Mouse (Mus musculus): Measurements from ENCODE around the gene Abhd15. TPM values are rescaled to one million over a fixed set of nuclear protein-coding genes. Genes with fewer than 3 reads are reported as not detected.
A peak's percentile ranks its signal among the peaks of the same experiment; 100 is the strongest.

Gene Abhd15
- polyA plus RNA-seq, 1 experiment from 2014 or later = 1.9 TPM

- Histone ChIP-seq H3K36me3 (no peaks in the 10 kb centered on the region), H3K27me3 (ENCODE audit: insufficient read depth, poor library complexity, severe bottlenecking) (0 out of 2 replicates have a peak, but pooled peaks cover 4% of the 10 kb centered on the region), H3K9me3 (no peaks in the 10 kb centered on the region), H3K27ac (peak overlapping the region; percentile 89), H3K4me1 (peaks cover 63% of the 10 kb centered on the region), H3K4me3 (peak overlapping the region; percentile 88)
- no peak for DNase-seq (ENCODE audit: low spot score)
- WGBS = 4% methylated on average over 51 of the region's 55 CpGs
Measured at GRCm38 (mm10) chr11:77488771-77489581, 25.9 kb upstream of the Abhd15 start.

- 0 out of 2 replicates have a peak, but pooled peaks cover 4% of the 10 kb centered on the region for H3K27me3 ChIP-seq (ENCODE audit: insufficient read depth, poor library complexity, severe bottlenecking)
- H3K4me1 ChIP-seq = peaks cover 70% of the 10 kb centered on the region
- no peaks in the 10 kb centered on the region for H3K9me3 ChIP-seq
- 2% methylated on average over 87 of the region's 87 CpGs for WGBS
- peak; percentile 89 for DNase-seq (ENCODE audit: low spot score)
- peak within 1 kb of the TSS; percentile 89 for H3K27ac ChIP-seq
- no peaks in the 10 kb centered on the region for H3K36me3 ChIP-seq
- peak within 1 kb of the TSS; percentile 88 for H3K4me3 ChIP-seq
Measured at GRCm38 (mm10) chr11:77489591-77490235, 25.2 kb upstream of the Abhd15 start, which contains the start of gene Ankrd13b. Gene Ankrd13b (minus strand): TSS chr11:77489678.

- Histone ChIP-seq H3K4me1 (peaks cover 71% of the 10 kb centered on the region), H3K27ac (no peak overlapping the region), H3K4me3 (peak overlapping the region; percentile 88; the same call in 1 of the 2 replicates), H3K27me3 (ENCODE audit: insufficient read depth, poor library complexity, severe bottlenecking) (0 out of 2 replicates have a peak, but pooled peaks cover 4% of the 10 kb centered on the region), H3K36me3 (no peaks in the 10 kb centered on the region), H3K9me3 (no peaks in the 10 kb centered on the region)
- 67% methylated on average over 6 of the region's 6 CpGs for WGBS
- DNase-seq (ENCODE audit: low spot score) = no peak
Measured at GRCm38 (mm10) chr11:77490451-77490850, 24.5 kb upstream of the Abhd15 start.

- H3K27me3 ChIP-seq (ENCODE audit: insufficient read depth, poor library complexity, severe bottlenecking) = 0 out of 2 replicates have a peak, but pooled peaks cover 4% of the 10 kb centered on the region
- H3K9me3 ChIP-seq = no peaks in the 10 kb centered on the region
- H3K4me3 ChIP-seq = peak overlapping the region; percentile 99
- peaks cover 73% of the 10 kb centered on the region for H3K4me1 ChIP-seq
- no peaks in the 10 kb centered on the region for H3K36me3 ChIP-seq
- peak; percentile 96 for DNase-seq (ENCODE audit: low spot score)
- peak overlapping the region; percentile 97 for H3K27ac ChIP-seq
- WGBS = 0% methylated on average over 13 of the region's 13 CpGs
Measured at GRCm38 (mm10) chr11:77491123-77491501, 23.8 kb upstream of the Abhd15 start.

- Histone ChIP-seq H3K36me3 (no peaks in the 10 kb centered on the region), H3K27me3 (ENCODE audit: insufficient read depth, poor library complexity, severe bottlenecking) (0 out of 2 replicates have a peak, but pooled peaks cover 4% of the 10 kb centered on the region), H3K4me1 (peaks cover 76% of the 10 kb centered on the region), H3K9me3 (no peaks in the 10 kb centered on the region), H3K4me3 (peak overlapping the region; percentile 99), H3K27ac (peak overlapping the region; percentile 97)
- DNase-seq (ENCODE audit: low spot score) = peak; percentile 93
- under 1% methylated on average over 23 of the region's 23 CpGs for WGBS
Measured at GRCm38 (mm10) chr11:77491502-77492291, 23.2 kb upstream of the Abhd15 start.

GRCm38 (mm10) chr11:77492311-77492871 lies 22.5 kb upstream of the Abhd15 start:
- DNase-seq (ENCODE audit: low spot score) = no peak

GRCm38 (mm10) chr11:77492911-77493332 lies 22.0 kb upstream of the Abhd15 start:
- Histone ChIP-seq H3K4me1 (peaks cover 83% of the 10 kb centered on the region), H3K27me3 (ENCODE audit: insufficient read depth, poor library complexity, severe bottlenecking) (0 out of 2 replicates have a peak, but pooled peaks cover 4% of the 10 kb centered on the region), H3K9me3 (no peaks in the 10 kb centered on the region), H3K27ac (peak overlapping the region; percentile 97), H3K36me3 (no peaks in the 10 kb centered on the region), H3K4me3 (peak overlapping the region; percentile 99)
- 0% methylated on average over 32 of the region's 32 CpGs for WGBS
- DNase-seq (ENCODE audit: low spot score) = peak; percentile 96

More at GRCm38 (mm10) chr11:77492311-77492871, 22.5 kb upstream of the Abhd15 start:
- Histone ChIP-seq H3K4me3 (peak overlapping the region; percentile 99), H3K36me3 (no peaks in the 10 kb centered on the region), H3K27me3 (ENCODE audit: insufficient read depth, poor library complexity, severe bottlenecking) (0 out of 2 replicates have a peak, but pooled peaks cover 4% of the 10 kb centered on the region), H3K4me1 (peaks cover 77% of the 10 kb centered on the region), H3K9me3 (no peaks in the 10 kb centered on the region), H3K27ac (peak overlapping the region; percentile 97)
- 1% methylated on average over 18 of the region's 18 CpGs for WGBS

GRCm38 (mm10) chr11:77493512-77494343 lies 21.2 kb upstream of the Abhd15 start, which contains the start of gene Git1:
Gene Git1 (plus strand): TSS chr11:77493562.
- Histone ChIP-seq H3K9me3 (no peaks in the 10 kb centered on the region), H3K27ac (peak within 1 kb of the TSS; percentile 97), H3K36me3 (no peaks in the 10 kb centered on the region), H3K4me3 (peak within 1 kb of the TSS; percentile 99), H3K27me3 (ENCODE audit: insufficient read depth, poor library complexity, severe bottlenecking) (0 out of 2 replicates have a peak, but pooled peaks cover 4% of the 10 kb centered on the region), H3K4me1 (peaks cover 84% of the 10 kb centered on the region)
- no peak for DNase-seq (ENCODE audit: low spot score)
- 3% methylated on average over 70 of the region's 74 CpGs for WGBS

GRCm38 (mm10) chr11:77494344-77494676 lies 20.6 kb upstream of the Abhd15 start:
- 30% methylated on average over 4 of the region's 4 CpGs for WGBS
- no peaks in the 10 kb centered on the region for H3K9me3 ChIP-seq
- H3K27me3 ChIP-seq (ENCODE audit: insufficient read depth, poor library complexity, severe bottlenecking) = 0 out of 2 replicates have a peak, but pooled peaks cover 4% of the 10 kb centered on the region
- H3K27ac ChIP-seq = peak overlapping the region; percentile 97
- peaks cover 5% of the 10 kb centered on the region for H3K36me3 ChIP-seq
- no peak for DNase-seq (ENCODE audit: low spot score)
- H3K4me3 ChIP-seq = peak overlapping the region; percentile 99
- peaks cover 84% of the 10 kb centered on the region for H3K4me1 ChIP-seq

- H3K4me1 ChIP-seq = peaks cover 83% of the 10 kb centered on the region
- peak overlapping the region; percentile 99 for H3K4me3 ChIP-seq
- peaks cover 10% of the 10 kb centered on the region for H3K36me3 ChIP-seq
- 76% methylated on average over 6 of the region's 6 CpGs for WGBS
- 0 out of 2 replicates have a peak, but pooled peaks cover 4% of the 10 kb centered on the region for H3K27me3 ChIP-seq (ENCODE audit: insufficient read depth, poor library complexity, severe bottlenecking)
- no peaks in the 10 kb centered on the region for H3K9me3 ChIP-seq
- peak overlapping the region; percentile 97; the same call in 1 of the 2 replicates for H3K27ac ChIP-seq
- DNase-seq (ENCODE audit: low spot score) = no peak
Measured at GRCm38 (mm10) chr11:77494782-77495181, 20.1 kb upstream of the Abhd15 start.

GRCm38 (mm10) chr11:77495507-77495906 lies 19.4 kb upstream of the Abhd15 start:
- Histone ChIP-seq H3K27me3 (ENCODE audit: insufficient read depth, poor library complexity, severe bottlenecking) (no peaks in the 10 kb centered on the region), H3K9me3 (no peaks in the 10 kb centered on the region), H3K27ac (peak overlapping the region; percentile 97; the same call in 1 of the 2 replicates), H3K36me3 (peaks cover 17% of the 10 kb centered on the region), H3K4me3 (no peak overlapping the region), H3K4me1 (peaks cover 81% of the 10 kb centered on the region)
- DNase-seq (ENCODE audit: low spot score) = no peak
